Mouse (Mus musculus) ES-E14 (cell line): ENCODE results near the gene Prickle1.

ENCODE experiments used
- CHD2 ChIP-seq: IDR thresholded peaks from 2 replicates; pipeline ENCODE4 v1.6.1; 2014; ENCODE audit warnings: mild to moderate bottlenecking, low read depth, low read length, inconsistent platforms
- HCFC1 ChIP-seq: IDR thresholded peaks from 2 replicates; pipeline ENCODE4 v1.6.1; 2012; ENCODE audit warnings: low read length, inconsistent platforms, borderline replicate concordance; ENCODE audit not compliant: insufficient read depth
- MAFK ChIP-seq: IDR thresholded peaks from 2 replicates; pipeline ENCODE4 v1.6.1; 2014; ENCODE audit warnings: mild to moderate bottlenecking, low read depth, low read length, inconsistent platforms; ENCODE audit not compliant: insufficient read depth
- ZC3H11A ChIP-seq: IDR thresholded peaks from 2 replicates; pipeline ENCODE4 v1.6.1; 2012; ENCODE audit warnings: low read depth, mild to moderate bottlenecking, inconsistent platforms, low read length, borderline replicate concordance

- TF ChIP-seq CHD2 (no peak), ZC3H11A (no peak), MAFK (no peak), HCFC1 (no peak)
These were observed 12.6 kb downstream of the Prickle1 start for GRCm38 (mm10) chr15:93583051-93583450.
